In the genomic region with DNA sequence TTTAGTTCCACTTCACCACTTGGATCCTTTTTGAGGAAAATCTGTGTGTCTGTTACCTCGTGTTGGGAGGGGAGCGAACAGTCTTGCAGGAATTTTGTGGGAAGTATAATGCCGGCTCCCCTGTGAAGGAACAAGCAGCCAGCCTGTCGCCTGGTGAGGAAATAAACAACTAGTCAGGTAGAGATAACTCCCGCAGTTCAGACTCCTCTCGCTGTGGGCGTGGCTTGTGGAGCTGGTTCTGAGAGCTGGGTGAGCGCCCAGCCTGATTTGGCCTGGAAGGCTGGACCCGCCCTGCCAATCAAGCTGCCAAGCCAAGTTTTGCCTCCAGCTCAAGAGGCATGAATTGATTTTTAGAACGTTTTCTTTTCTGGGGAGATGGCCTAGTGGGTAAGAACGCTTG, we compare ENCODE assay signal across 8 mouse cellular contexts. TPM values are rescaled to one million over a fixed set of nuclear protein-coding genes. Genes with fewer than 3 reads are reported as not detected.
DNase-seq lines count a peak whose midpoint lies in the region; ATAC-seq lines count a peak whose summit lies in the region.

No protein-coding gene starts in this region.

- peak overlapping the region; percentile 64 for H3K9ac ChIP-seq in forebrain, embryonic 14.5 days (ENCODE audit: low read length)
- H3K9ac ChIP-seq in liver, embryonic 15.5 days, result no peak overlapping the region
- no peak overlapping the region for H3K9ac ChIP-seq in neural tube, embryonic 12.5 days

- peak; percentile 17 for DNase-seq in cerebellum, adult 11 months
- DNase-seq in forebrain, embryonic 14.5 days (ENCODE audit: low spot score), result peak; percentile 88
- DNase-seq in heart, postnatal 14 days, result peak; percentile 76 to 83
- DNase-seq in kidney, postnatal 4 days, result peak; percentile 73 to 84
- peak; percentile 34 for DNase-seq in urinary bladder, postnatal 10 days (ENCODE audit: low spot score)

- peak overlapping the region; percentile 50 for H3K4me3 ChIP-seq in forebrain, embryonic 14.5 days (ENCODE audit: low read depth, low read length)
- H3K4me3 ChIP-seq in liver, embryonic 15.5 days (replicated peaks), result peak overlapping the region; percentile 48
- peak overlapping the region; percentile 52 for H3K4me3 ChIP-seq in neural tube, embryonic 12.5 days

- intact Hi-C loops in heart, postnatal 14 days (cut with DNase I), result no loop called here

- H3K4me2 ChIP-seq in forebrain, embryonic 14.5 days (ENCODE audit: low read length), result peak overlapping the region; percentile 97
- peak overlapping the region; percentile 63 for H3K4me2 ChIP-seq in liver, embryonic 15.5 days
- H3K4me2 ChIP-seq in neural tube, embryonic 12.5 days (replicated peaks), result peak overlapping the region; percentile 97

- H3K27me3 ChIP-seq in forebrain, embryonic 14.5 days (replicated peaks; ENCODE audit: control insufficient read depth, insufficient read depth, low read length), result 0 out of 2 replicates have a peak, but pooled peaks cover 5% of the 10 kb centered on the region
- H3K27me3 ChIP-seq in liver, embryonic 15.5 days, result peaks cover 34% of the 10 kb centered on the region
- peaks cover 18% of the 10 kb centered on the region for H3K27me3 ChIP-seq in neural tube, embryonic 12.5 days (replicated peaks)

- WGBS in forebrain, embryonic 14.5 days, result under 1% methylated on average over 11 of the region's 11 CpGs
- WGBS in liver, embryonic 15.5 days (ENCODE audit: insufficient replicate concordance), result under 1% methylated on average over 11 of the region's 11 CpGs
- WGBS in neural tube, embryonic 12.5 days, result under 1% methylated on average over 11 of the region's 11 CpGs

- no peaks in the 10 kb centered on the region for H3K36me3 ChIP-seq in forebrain, embryonic 14.5 days (ENCODE audit: control insufficient read depth, insufficient read depth, low read length)
- H3K36me3 ChIP-seq in liver, embryonic 15.5 days (replicated peaks), result no peaks in the 10 kb centered on the region
- no peaks in the 10 kb centered on the region for H3K36me3 ChIP-seq in neural tube, embryonic 12.5 days

- no peaks in the 10 kb centered on the region for H3K9me3 ChIP-seq in forebrain, embryonic 14.5 days (replicated peaks; ENCODE audit: control insufficient read depth, low read length)
- no peaks in the 10 kb centered on the region for H3K9me3 ChIP-seq in liver, embryonic 15.5 days (replicated peaks)
- no peaks in the 10 kb centered on the region for H3K9me3 ChIP-seq in neural tube, embryonic 12.5 days

- no peak overlapping the region for H3K27ac ChIP-seq in forebrain, embryonic 14.5 days (ENCODE audit: low read depth, low read length)
- H3K27ac ChIP-seq in liver, embryonic 15.5 days (replicated peaks), result no peak overlapping the region
- no peak overlapping the region for H3K27ac ChIP-seq in neural tube, embryonic 12.5 days

- peaks cover 19% of the 10 kb centered on the region for H3K4me1 ChIP-seq in forebrain, embryonic 14.5 days (ENCODE audit: control insufficient read depth, insufficient read depth, low read length)
- H3K4me1 ChIP-seq in liver, embryonic 15.5 days (replicated peaks), result 0 out of 2 replicates have a peak, but pooled peaks cover 4% of the 10 kb centered on the region
- peaks cover 15% of the 10 kb centered on the region for H3K4me1 ChIP-seq in neural tube, embryonic 12.5 days

- peak; percentile 51 for ATAC-seq in CD4-positive, CD25-positive, alpha-beta regulatory T cell, adult 4 months
- ATAC-seq in forebrain, embryonic 14.5 days, result peak; percentile 78
- ATAC-seq in liver, embryonic 15.5 days (ENCODE audit: insufficient read depth), result peak; percentile 65
- peak; percentile 49; the same call in 1 of the 2 replicates for ATAC-seq in neural tube, embryonic 12.5 days (ENCODE audit: low FRiP score, low read depth)

RNA-seq across cellular contexts. Expression of gene Tnfaip8l3, which starts 0.6 kb away (rescaled TPM):
- not detected for polyA plus RNA-seq in CD4-positive, CD25-positive, alpha-beta regulatory T cell, adult 4 months (2017; shearing (Covaris generic))
- polyA plus RNA-seq in forebrain, embryonic 14.5 days (2014; fragmentation: Nextera tagmentation; extraction: Ambion mirVana), result 0.37 and 0.52 TPM in 2 replicates
- under 1 TPM; 0.24 to 0.74 TPM for total RNA-seq in heart, postnatal 14 days (2021)
- 0.17 and 0.22 TPM in 2 replicates for polyA plus RNA-seq in liver, embryonic 15.5 days (2015; fragmentation: Nextera tagmentation; extraction: Ambion mirVana)
- polyA plus RNA-seq in neural tube, embryonic 12.5 days (2016; fragmentation: Nextera tagmentation; extraction: Ambion mirVana), result 0.20 and 0.48 TPM in 2 replicates

Comparison
In these comparisons a context has a peak if more than half of its experiments do, and no peak if none do; other contexts are left out.
1. DNase-seq: peak in every context shown above with its lines; median percentile 88 in forebrain, embryonic 14.5 days; 80 in heart, postnatal 14 days; 78 in kidney, postnatal 4 days; 34 in urinary bladder, postnatal 10 days; 17 in cerebellum, adult 11 months.